ENCODE assay signal across 19 mouse cellular contexts in genomic region chr8:12040924-12041323, GRCm38 (mm10).
DNase-seq lines count a peak whose midpoint lies in the region; ATAC-seq and TF ChIP-seq lines count a peak whose summit lies in the region.
"Had no signal": no experiment of that assay in that cellular context is flagged by ENCODE, and none has a peak within 500 bp of the region (broad histone marks: within the 10 kb centered on the region; RNA-seq: fewer than 3 reads in every experiment).

No protein-coding gene starts in this region.

- H3K9ac ChIP-seq in heart, postnatal 0 days (replicated peaks; ENCODE audit: low read depth, low read length), result no peak overlapping the region
- H3K9ac ChIP-seq in lung, postnatal 0 days (replicated peaks; ENCODE audit: low read depth), result no peak overlapping the region
- H3K9ac ChIP-seq in intestine, embryonic 16.5 days (ENCODE audit: low read depth, low read length), result no peak overlapping the region
- H3K9ac ChIP-seq: embryonic facial prominence, embryonic 15.5 days; hindbrain, embryonic 13.5 days; limb, embryonic 13.5 days; midbrain, embryonic 15.5 days; neural tube, embryonic 15.5 days; stomach, embryonic 15.5 days had no signal

- no peak overlapping the region for H3K4me3 ChIP-seq in heart, postnatal 0 days (ENCODE audit: low read depth, low read length)
- H3K4me3 ChIP-seq in lung, postnatal 0 days (ENCODE audit: low read depth, low read length), result no peak overlapping the region
- 0 out of 2 replicates have a peak overlapping the region, but pooled peaks have one; percentile 17 for H3K4me3 ChIP-seq in intestine, embryonic 16.5 days (ENCODE audit: low read length)
- peak overlapping the region; percentile 31 for H3K4me3 ChIP-seq in megakaryocyte, embryonic 14.5 days (replicated peaks)
- no peak overlapping the region for H3K4me3 ChIP-seq in hindbrain, embryonic 10.5 days
- H3K4me3 ChIP-seq: embryonic facial prominence, embryonic 15.5 days; hindbrain, embryonic 13.5 days; limb, embryonic 13.5 days; midbrain, embryonic 15.5 days; neural tube, embryonic 15.5 days; stomach, embryonic 15.5 days had no signal

- no peak for DNase-seq in heart, postnatal 0 days (ENCODE audit: low spot score)
- DNase-seq in heart, adult 8-10 months (ENCODE audit: low spot score), result no peak
- DNase-seq in lung, postnatal 0 days (ENCODE audit: low spot score), result no peak
- no peak for DNase-seq in lung, postnatal 25 days (ENCODE audit: low spot score)
- no peak for DNase-seq in right cerebral cortex, postnatal 10 days (ENCODE audit: low spot score in 2 of 2)
- DNase-seq in hindbrain, embryonic 10.5 days (ENCODE audit: low spot score), result no peak
- DNase-seq: adrenal gland, postnatal 14 days; cerebellum, adult 11 months; cerebellum, postnatal 10 days had no signal

- TF ChIP-seq CTCF in heart, postnatal 0 days (IDR thresholded peaks at IDR 0.05; ENCODE audit: low read depth), result no peak
- TF ChIP-seq CTCF in lung, postnatal 0 days (IDR thresholded peaks at IDR 0.05), result no peak

- 55% methylated on average over 3 of the region's 3 CpGs for WGBS in heart, postnatal 0 days
- 51% methylated on average over 3 of the region's 3 CpGs for WGBS in lung, postnatal 0 days
- 72% methylated on average over 3 of the region's 3 CpGs for WGBS in intestine, embryonic 16.5 days
- WGBS in hindbrain, embryonic 10.5 days, result 83% methylated on average over 3 of the region's 3 CpGs

- ATAC-seq in heart, postnatal 0 days (ENCODE audit: insufficient read depth, low read depth), result no peak
- ATAC-seq in lung, postnatal 0 days, result 0 out of 2 replicates have a peak, but pooled peaks have one; percentile 3
- ATAC-seq in intestine, embryonic 16.5 days, result 0 out of 2 replicates have a peak, but pooled peaks have one; percentile 13
- ATAC-seq: inflammation-experienced regulatory T-cells, adult 6 months; midbrain, embryonic 15.5 days had no signal

- no peaks in the 10 kb centered on the region for H3K36me3 ChIP-seq in heart, postnatal 0 days (replicated peaks; ENCODE audit: control insufficient read depth, insufficient read depth, low read length)
- no peaks in the 10 kb centered on the region for H3K36me3 ChIP-seq in lung, postnatal 0 days (ENCODE audit: insufficient read depth, low read length)
- H3K36me3 ChIP-seq in intestine, embryonic 16.5 days (ENCODE audit: control insufficient read depth, insufficient read depth, low read length), result no peaks in the 10 kb centered on the region
- no peaks in the 10 kb centered on the region for H3K36me3 ChIP-seq in megakaryocyte, embryonic 14.5 days (replicated peaks; ENCODE audit: low read length)
- no peaks in the 10 kb centered on the region for H3K36me3 ChIP-seq in hindbrain, embryonic 10.5 days
- H3K36me3 ChIP-seq: embryonic facial prominence, embryonic 15.5 days; hindbrain, embryonic 13.5 days; limb, embryonic 13.5 days; midbrain, embryonic 15.5 days; neural tube, embryonic 15.5 days; stomach, embryonic 15.5 days had no signal

- H3K9me3 ChIP-seq in heart, postnatal 0 days (replicated peaks; ENCODE audit: control insufficient read depth, low read length), result no peaks in the 10 kb centered on the region
- H3K9me3 ChIP-seq in lung, postnatal 0 days (ENCODE audit: low read length), result no peaks in the 10 kb centered on the region
- no peaks in the 10 kb centered on the region for H3K9me3 ChIP-seq in intestine, embryonic 16.5 days (ENCODE audit: control insufficient read depth, low read length)
- no peaks in the 10 kb centered on the region for H3K9me3 ChIP-seq in megakaryocyte, embryonic 14.5 days
- no peaks in the 10 kb centered on the region for H3K9me3 ChIP-seq in hindbrain, embryonic 10.5 days
- H3K9me3 ChIP-seq: embryonic facial prominence, embryonic 15.5 days; hindbrain, embryonic 13.5 days; limb, embryonic 13.5 days; midbrain, embryonic 15.5 days; neural tube, embryonic 15.5 days; stomach, embryonic 15.5 days had no signal

- H3K4me2 ChIP-seq in heart, postnatal 0 days (ENCODE audit: low read depth, low read length), result peak overlapping the region; percentile 24
- peak overlapping the region; percentile 23; the same call in 1 of the 2 replicates for H3K4me2 ChIP-seq in lung, postnatal 0 days (replicated peaks; ENCODE audit: low read depth, low read length)
- H3K4me2 ChIP-seq in intestine, embryonic 16.5 days (ENCODE audit: low read depth, low read length), result no peak overlapping the region
- H3K4me2 ChIP-seq: embryonic facial prominence, embryonic 15.5 days; hindbrain, embryonic 13.5 days; limb, embryonic 13.5 days; midbrain, embryonic 15.5 days; neural tube, embryonic 15.5 days had no signal

- H3K4me1 ChIP-seq in heart, postnatal 0 days (ENCODE audit: control insufficient read depth, insufficient read depth), result peaks cover 6% of the 10 kb centered on the region
- H3K4me1 ChIP-seq in lung, postnatal 0 days (ENCODE audit: insufficient read depth, low read depth, low read length), result no peaks in the 10 kb centered on the region
- H3K4me1 ChIP-seq in intestine, embryonic 16.5 days (ENCODE audit: control insufficient read depth, insufficient read depth, low read length), result peaks cover 10% of the 10 kb centered on the region
- peaks cover 16% of the 10 kb centered on the region for H3K4me1 ChIP-seq in megakaryocyte, embryonic 14.5 days
- peaks cover 19% of the 10 kb centered on the region for H3K4me1 ChIP-seq in hindbrain, embryonic 10.5 days (replicated peaks)
- H3K4me1 ChIP-seq: embryonic facial prominence, embryonic 15.5 days; midbrain, embryonic 15.5 days; neural tube, embryonic 15.5 days had no signal

- no peak for TF ChIP-seq EP300 in heart, postnatal 0 days (IDR thresholded peaks at IDR 0.05; ENCODE audit: low read depth)
- no peak for TF ChIP-seq EP300 in lung, postnatal 0 days (IDR thresholded peaks at IDR 0.05)

- H3K27ac ChIP-seq in heart, postnatal 0 days (ENCODE audit: low read depth), result no peak overlapping the region
- peak overlapping the region; percentile 73 for H3K27ac ChIP-seq in lung, postnatal 0 days (ENCODE audit: low read length)
- H3K27ac ChIP-seq in intestine, embryonic 16.5 days (ENCODE audit: low read length), result no peak overlapping the region
- H3K27ac ChIP-seq in hindbrain, embryonic 10.5 days, result no peak overlapping the region
- H3K27ac ChIP-seq: embryonic facial prominence, embryonic 15.5 days; hindbrain, embryonic 13.5 days; kidney, postnatal 0 days; limb, embryonic 13.5 days; midbrain, embryonic 15.5 days; neural tube, embryonic 15.5 days; stomach, embryonic 15.5 days had no signal

- H3K27me3 ChIP-seq in heart, postnatal 0 days (ENCODE audit: control insufficient read depth, insufficient read depth, low read length), result no peaks in the 10 kb centered on the region
- no peaks in the 10 kb centered on the region for H3K27me3 ChIP-seq in lung, postnatal 0 days (replicated peaks; ENCODE audit: insufficient read depth, low read length)
- H3K27me3 ChIP-seq in intestine, embryonic 16.5 days (replicated peaks; ENCODE audit: control insufficient read depth, insufficient read depth, low read length), result no peaks in the 10 kb centered on the region
- H3K27me3 ChIP-seq in megakaryocyte, embryonic 14.5 days (replicated peaks), result peaks cover 22% of the 10 kb centered on the region
- peaks cover 18% of the 10 kb centered on the region for H3K27me3 ChIP-seq in hindbrain, embryonic 10.5 days (ENCODE audit: insufficient read depth, poor library complexity, severe bottlenecking)
- H3K27me3 ChIP-seq: stomach, embryonic 15.5 days had no signal

Comparison
In these comparisons a context has a peak if more than half of its experiments do, and no peak if none do; other contexts are left out.
1. H3K4me3 ChIP-seq: peak in intestine, embryonic 16.5 days (single experiment) and megakaryocyte, embryonic 14.5 days (single experiment); none in heart, postnatal 0 days (single experiment), lung, postnatal 0 days (single experiment) and hindbrain, embryonic 10.5 days (single experiment).